Comparison of ENCODE assay signal across 10 mouse cellular contexts in the genomic region with DNA sequence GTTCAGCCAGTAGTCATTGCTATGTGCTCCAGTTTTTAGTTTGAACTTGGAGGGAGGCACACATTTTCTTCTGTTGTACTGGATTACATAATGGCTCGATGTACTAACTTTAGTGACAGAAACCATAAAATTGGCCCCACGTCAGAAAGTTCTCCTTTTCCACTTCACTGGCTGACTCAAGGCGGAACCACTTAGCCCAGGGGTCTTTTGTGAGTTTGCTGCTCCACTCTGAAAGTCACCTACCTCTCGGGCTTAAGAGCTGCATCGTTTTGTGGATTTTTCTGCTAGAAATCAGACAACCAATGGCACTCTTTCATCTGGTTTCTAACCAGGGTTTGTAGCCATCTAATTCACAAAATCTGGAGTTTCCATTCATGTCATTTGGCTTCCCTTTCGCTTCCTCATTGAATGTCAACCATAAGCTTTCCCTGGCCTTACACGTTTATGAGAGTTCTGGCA.
A peak's percentile ranks its signal among the peaks of the same experiment; 100 is the strongest.
DNase-seq lines count a peak whose midpoint lies in the region; ATAC-seq and TF ChIP-seq lines count a peak whose summit lies in the region.
"Had no signal": no experiment of that assay in that cellular context is flagged by ENCODE, and none has a peak within 500 bp of the region (broad histone marks: within the 10 kb centered on the region; RNA-seq: fewer than 3 reads in every experiment).

No protein-coding gene starts in this region.

- no peak overlapping the region for H3K27ac ChIP-seq in kidney, embryonic 15.5 days
- no peak overlapping the region for H3K27ac ChIP-seq in lung, postnatal 0 days (ENCODE audit: low read length)
- H3K27ac ChIP-seq in hindbrain, postnatal 0 days, result no peak overlapping the region

- ATAC-seq in kidney, embryonic 15.5 days (replicated peaks; ENCODE audit: low FRiP score), result no peak
- peak; percentile 55 for ATAC-seq in lung, postnatal 0 days
- ATAC-seq in hindbrain, postnatal 0 days, result no peak
- ATAC-seq: Patski had no signal

- H3K4me3 ChIP-seq in kidney, embryonic 15.5 days (replicated peaks), result no peak overlapping the region
- no peak overlapping the region for H3K4me3 ChIP-seq in lung, postnatal 0 days (ENCODE audit: low read depth, low read length)
- H3K4me3 ChIP-seq in hindbrain, postnatal 0 days (ENCODE audit: low read length), result no peak overlapping the region

- H3K4me2 ChIP-seq in kidney, embryonic 15.5 days, result no peak overlapping the region
- H3K4me2 ChIP-seq in lung, postnatal 0 days (replicated peaks; ENCODE audit: low read depth, low read length), result no peak overlapping the region
- no peak overlapping the region for H3K4me2 ChIP-seq in hindbrain, postnatal 0 days (ENCODE audit: low read depth, low read length)

- TF ChIP-seq CTCF in lung, postnatal 0 days (IDR thresholded peaks at IDR 0.05), result no peak
- no peak for TF ChIP-seq CTCF in hindbrain, postnatal 0 days (IDR thresholded peaks at IDR 0.05; ENCODE audit: low read depth)

- no peak overlapping the region for H3K9ac ChIP-seq in kidney, embryonic 15.5 days
- H3K9ac ChIP-seq in lung, postnatal 0 days (replicated peaks; ENCODE audit: low read depth), result no peak overlapping the region
- H3K9ac ChIP-seq in hindbrain, postnatal 0 days (replicated peaks; ENCODE audit: low read length), result no peak overlapping the region

- no peak for TF ChIP-seq EP300 in lung, postnatal 0 days (IDR thresholded peaks at IDR 0.05)

- H3K36me3 ChIP-seq in kidney, embryonic 15.5 days, result no peaks in the 10 kb centered on the region
- no peaks in the 10 kb centered on the region for H3K36me3 ChIP-seq in lung, postnatal 0 days (ENCODE audit: insufficient read depth, low read length)
- H3K36me3 ChIP-seq in hindbrain, postnatal 0 days (ENCODE audit: insufficient read depth, low read length), result no peaks in the 10 kb centered on the region

- no peaks in the 10 kb centered on the region for H3K27me3 ChIP-seq in kidney, embryonic 15.5 days
- H3K27me3 ChIP-seq in lung, postnatal 0 days (replicated peaks; ENCODE audit: insufficient read depth, low read length), result no peaks in the 10 kb centered on the region
- no peaks in the 10 kb centered on the region for H3K27me3 ChIP-seq in hindbrain, postnatal 0 days (ENCODE audit: insufficient read depth, low read length)
- H3K27me3 ChIP-seq: Patski had no signal

- peak; percentile 9 to 35 for DNase-seq in kidney, adult 8-10 months
- DNase-seq in B cell, adult 2 months, result peak; percentile 63 to 70
- DNase-seq in c-Kit-positive CD71-negative TER-119-negative erythroid progenitor cells, embryonic 14.5 days (ENCODE audit: low read depth), result peak; percentile 25
- peak; percentile 81 for DNase-seq in lung, postnatal 0 days (ENCODE audit: low spot score)
- DNase-seq in embryo, embryonic 9.5 days (ENCODE audit: extremely low spot score), result no peak
- DNase-seq in hindbrain, postnatal 0 days (ENCODE audit: low spot score), result no peak
- DNase-seq in cerebellum, postnatal 14 days, result no peak
- DNase-seq: embryo, embryonic 11 days had no signal

- H3K4me1 ChIP-seq in kidney, embryonic 15.5 days, result 0 out of 2 replicates have a peak, but pooled peaks cover 4% of the 10 kb centered on the region
- no peaks in the 10 kb centered on the region for H3K4me1 ChIP-seq in lung, postnatal 0 days (ENCODE audit: insufficient read depth, low read depth, low read length)
- H3K4me1 ChIP-seq in hindbrain, postnatal 0 days (ENCODE audit: insufficient read depth, low read length), result no peaks in the 10 kb centered on the region

- H3K9me3 ChIP-seq in kidney, embryonic 15.5 days (replicated peaks), result no peaks in the 10 kb centered on the region
- H3K9me3 ChIP-seq in lung, postnatal 0 days (ENCODE audit: low read length), result no peaks in the 10 kb centered on the region
- H3K9me3 ChIP-seq in hindbrain, postnatal 0 days (ENCODE audit: low read length), result no peaks in the 10 kb centered on the region

- 55% methylated on average over 7 of the region's 7 CpGs for WGBS in kidney, embryonic 15.5 days
- WGBS in lung, postnatal 0 days, result 46% methylated on average over 7 of the region's 7 CpGs
- WGBS in hindbrain, postnatal 0 days, result 68% methylated on average over 7 of the region's 7 CpGs

Comparison
In these comparisons a context has a peak if more than half of its experiments do, and no peak if none do; other contexts are left out.
1. DNase-seq: peak in kidney, adult 8-10 months (2 of 2), B cell, adult 2 months (2 of 2), c-Kit-positive CD71-negative TER-119-negative erythroid progenitor cells, embryonic 14.5 days (single experiment) and lung, postnatal 0 days (single experiment); none in embryo, embryonic 9.5 days (single experiment), hindbrain, postnatal 0 days (single experiment) and cerebellum, postnatal 14 days (0 of 2).